Mouse (Mus musculus): ENCODE data around the gene Gdf10.

Gdf10 gene

GRCm38 (mm10) chr14:33923168-33924070 is at the start of gene Gdf10:
Gdf10 (plus strand) TSS chr14:33923587.
- peak; percentile 62 for DNase-seq (ENCODE audit: low spot score)

GRCm38 (mm10) chr14:33878826-33879225 is 44.6 kb upstream of the Gdf10 start:
- DNase-seq (ENCODE audit: low spot score): no peak

GRCm38 (mm10) chr14:33880236-33880635 is 43.2 kb upstream of the Gdf10 start:
- no peak for DNase-seq (ENCODE audit: low spot score)

- DNase-seq (ENCODE audit: low spot score): no peak
These were observed 41.9 kb upstream of the Gdf10 start for GRCm38 (mm10) chr14:33881471-33881870.

- no peak for DNase-seq (ENCODE audit: low spot score)
These were observed 40.3 kb upstream of the Gdf10 start for GRCm38 (mm10) chr14:33883046-33883445.

GRCm38 (mm10) chr14:33885466-33885865 is 37.9 kb upstream of the Gdf10 start:
- DNase-seq (ENCODE audit: low spot score): no peak

GRCm38 (mm10) chr14:33888387-33889035 is 34.9 kb upstream of the Gdf10 start:
- DNase-seq (ENCODE audit: low spot score): no peak

- DNase-seq (ENCODE audit: low spot score): no peak
These were observed 33.4 kb upstream of the Gdf10 start for GRCm38 (mm10) chr14:33889971-33890370.

GRCm38 (mm10) chr14:33891507-33891906 is 31.9 kb upstream of the Gdf10 start:
- DNase-seq (ENCODE audit: low spot score): no peak

GRCm38 (mm10) chr14:33895777-33896176 is 27.6 kb upstream of the Gdf10 start:
- no peak for DNase-seq (ENCODE audit: low spot score)

- DNase-seq (ENCODE audit: low spot score): peak; percentile 55
These were observed 26.6 kb upstream of the Gdf10 start for GRCm38 (mm10) chr14:33896628-33897300.

GRCm38 (mm10) chr14:33902783-33903182 is 20.6 kb upstream of the Gdf10 start:
- no peak for DNase-seq (ENCODE audit: low spot score)

GRCm38 (mm10) chr14:33903199-33903598 is 20.2 kb upstream of the Gdf10 start:
- no peak for DNase-seq (ENCODE audit: low spot score)

- DNase-seq (ENCODE audit: low spot score): no peak
These were observed 18.5 kb upstream of the Gdf10 start for GRCm38 (mm10) chr14:33904851-33905250.

GRCm38 (mm10) chr14:33913727-33914126 is 9.7 kb upstream of the Gdf10 start:
- DNase-seq (ENCODE audit: low spot score): peak; percentile 74

GRCm38 (mm10) chr14:33914206-33914605 is 9.2 kb upstream of the Gdf10 start:
- no peak for DNase-seq (ENCODE audit: low spot score)

GRCm38 (mm10) chr14:33920727-33921559 is 2.4 kb upstream of the Gdf10 start:
- DNase-seq (ENCODE audit: low spot score): peak; percentile 36

GRCm38 (mm10) chr14:33922771-33923167 is 618 bp upstream of the Gdf10 start:
- no peak for DNase-seq (ENCODE audit: low spot score)

- no peak for DNase-seq (ENCODE audit: low spot score)
These were observed 8.5 kb downstream of the Gdf10 start for GRCm38 (mm10) chr14:33931853-33932252.

GRCm38 (mm10) chr14:33932935-33933703 is 9.7 kb downstream of the Gdf10 start:
- peak; percentile 79 for DNase-seq (ENCODE audit: low spot score)

GRCm38 (mm10) chr14:33933778-33934317 is 10.5 kb downstream of the Gdf10 start:
- DNase-seq (ENCODE audit: low spot score): peak; percentile 79

All from retina, embryonic 14.5 days (tissue).